Mouse (Mus musculus): ENCODE measurements around the gene Akap2. TPM values are rescaled to one million over a fixed set of nuclear protein-coding genes. Genes with fewer than 3 reads are reported as not detected.

Gene Akap2
- polyA plus RNA-seq, 1 experiment from 2014 or later: 19.6 TPM

GRCm38 (mm10) chr4:57703574-57704470 is 13.6 kb upstream of the Akap2 start:
- WGBS: 77% methylated on average over 11 of the region's 11 CpGs
- H3K4me1 ChIP-seq: no peaks in the 10 kb centered on the region
- no peak overlapping the region for H3K4me2 ChIP-seq (replicated peaks)
- no peaks in the 10 kb centered on the region for H3K36me3 ChIP-seq
- no peak overlapping the region for H3K27ac ChIP-seq (replicated peaks)
- no peak overlapping the region for H3K9ac ChIP-seq (replicated peaks)
- no peaks in the 10 kb centered on the region for H3K9me3 ChIP-seq
- ATAC-seq (ENCODE audit: low FRiP score, low read depth): no peak
- H3K4me3 ChIP-seq: no peak overlapping the region
- no peaks in the 10 kb centered on the region for H3K27me3 ChIP-seq

GRCm38 (mm10) chr4:57704575-57704974 is 12.9 kb upstream of the Akap2 start:
- Histone ChIP-seq H3K27me3 (no peaks in the 10 kb centered on the region), H3K36me3 (no peaks in the 10 kb centered on the region), H3K27ac (replicated peaks) (no peak overlapping the region), H3K4me2 (replicated peaks) (no peak overlapping the region), H3K4me1 (no peaks in the 10 kb centered on the region), H3K9ac (replicated peaks) (no peak overlapping the region), H3K9me3 (no peaks in the 10 kb centered on the region), H3K4me3 (no peak overlapping the region)
- no peak for ATAC-seq (ENCODE audit: low FRiP score, low read depth)
- 92% methylated on average over 7 of the region's 7 CpGs for WGBS

- no peak overlapping the region for H3K4me3 ChIP-seq
- no peak for ATAC-seq (ENCODE audit: low FRiP score, low read depth)
- no peak overlapping the region for H3K27ac ChIP-seq (replicated peaks)
- no peaks in the 10 kb centered on the region for H3K9me3 ChIP-seq
- H3K4me2 ChIP-seq (replicated peaks): no peak overlapping the region
- no peak overlapping the region for H3K9ac ChIP-seq (replicated peaks)
- H3K27me3 ChIP-seq: no peaks in the 10 kb centered on the region
- no peaks in the 10 kb centered on the region for H3K36me3 ChIP-seq
- H3K4me1 ChIP-seq: peaks cover 6% of the 10 kb centered on the region; the same call in 1 of the 2 replicates
Measured at GRCm38 (mm10) chr4:57715849-57716248, 1.6 kb upstream of the Akap2 start.

- no peak for ATAC-seq (ENCODE audit: low FRiP score, low read depth)
Measured at GRCm38 (mm10) chr4:57716735-57717134, 722 bp upstream of the Akap2 start.

GRCm38 (mm10) chr4:57719370-57719769 is 1.9 kb downstream of the Akap2 start:
- H3K9me3 ChIP-seq: no peaks in the 10 kb centered on the region
- no peak overlapping the region for H3K4me3 ChIP-seq
- peaks cover 8% of the 10 kb centered on the region; the same call in 1 of the 2 replicates for H3K4me1 ChIP-seq
- H3K4me2 ChIP-seq (replicated peaks): no peak overlapping the region
- H3K36me3 ChIP-seq: no peaks in the 10 kb centered on the region
- H3K9ac ChIP-seq (replicated peaks): no peak overlapping the region
- ATAC-seq (ENCODE audit: low FRiP score, low read depth): no peak
- no peak overlapping the region for H3K27ac ChIP-seq (replicated peaks)
- H3K27me3 ChIP-seq: peaks cover 5% of the 10 kb centered on the region; the same call in 1 of the 2 replicates
- 82% methylated on average over 1 of the region's 1 CpGs for WGBS

More at GRCm38 (mm10) chr4:57716735-57717134, 722 bp upstream of the Akap2 start:
- Histone ChIP-seq H3K9ac (replicated peaks) (no peak overlapping the region), H3K4me1 (peaks cover 8% of the 10 kb centered on the region; the same call in 1 of the 2 replicates), H3K4me3 (no peak overlapping the region), H3K27me3 (no peaks in the 10 kb centered on the region), H3K9me3 (no peaks in the 10 kb centered on the region), H3K4me2 (replicated peaks) (no peak overlapping the region), H3K36me3 (no peaks in the 10 kb centered on the region), H3K27ac (replicated peaks) (no peak overlapping the region)
- WGBS: 29% methylated on average over 4 of the region's 4 CpGs

GRCm38 (mm10) chr4:57720869-57721361 is 3.5 kb downstream of the Akap2 start:
- Histone ChIP-seq H3K9me3 (no peaks in the 10 kb centered on the region), H3K27me3 (peaks cover 6% of the 10 kb centered on the region; the same call in 1 of the 2 replicates), H3K4me1 (peaks cover 8% of the 10 kb centered on the region; the same call in 1 of the 2 replicates), H3K36me3 (no peaks in the 10 kb centered on the region), H3K4me3 (no peak overlapping the region), H3K27ac (replicated peaks) (no peak overlapping the region), H3K4me2 (replicated peaks) (no peak overlapping the region), H3K9ac (replicated peaks) (no peak overlapping the region)
- ATAC-seq (ENCODE audit: low FRiP score, low read depth): no peak
- 15% methylated on average over 7 of the region's 7 CpGs for WGBS

GRCm38 (mm10) chr4:57722296-57722695 is 4.8 kb downstream of the Akap2 start:
- Histone ChIP-seq H3K27ac (replicated peaks) (no peak overlapping the region), H3K9me3 (no peaks in the 10 kb centered on the region), H3K9ac (replicated peaks) (no peak overlapping the region), H3K4me2 (replicated peaks) (no peak overlapping the region), H3K4me1 (peaks cover 6% of the 10 kb centered on the region; the same call in 1 of the 2 replicates), H3K4me3 (no peak overlapping the region), H3K36me3 (no peaks in the 10 kb centered on the region), H3K27me3 (peaks cover 6% of the 10 kb centered on the region; the same call in 1 of the 2 replicates)
- WGBS: 94% methylated on average over 4 of the region's 4 CpGs
- ATAC-seq (ENCODE audit: low FRiP score, low read depth): no peak

- H3K4me3 ChIP-seq: no peak overlapping the region
- no peak overlapping the region for H3K4me2 ChIP-seq (replicated peaks)
- peaks cover 4% of the 10 kb centered on the region; the same call in 1 of the 2 replicates for H3K4me1 ChIP-seq
- H3K36me3 ChIP-seq: no peaks in the 10 kb centered on the region
- H3K27ac ChIP-seq (replicated peaks): no peak overlapping the region
- no peak overlapping the region for H3K9ac ChIP-seq (replicated peaks)
- H3K27me3 ChIP-seq: peaks cover 6% of the 10 kb centered on the region; the same call in 1 of the 2 replicates
- ATAC-seq (ENCODE audit: low FRiP score, low read depth): no peak
- 42% methylated on average over 2 of the region's 2 CpGs for WGBS
- H3K9me3 ChIP-seq: no peaks in the 10 kb centered on the region
Measured at GRCm38 (mm10) chr4:57723659-57724058, 6.2 kb downstream of the Akap2 start.

- H3K9me3 ChIP-seq: no peaks in the 10 kb centered on the region
- no peak overlapping the region for H3K27ac ChIP-seq (replicated peaks)
- no peak overlapping the region for H3K4me3 ChIP-seq
- H3K27me3 ChIP-seq: peaks cover 6% of the 10 kb centered on the region; the same call in 1 of the 2 replicates
- H3K4me2 ChIP-seq (replicated peaks): no peak overlapping the region
- 77% methylated on average over 1 of the region's 1 CpGs for WGBS
- peaks cover 4% of the 10 kb centered on the region; the same call in 1 of the 2 replicates for H3K4me1 ChIP-seq
- no peak overlapping the region for H3K9ac ChIP-seq (replicated peaks)
- ATAC-seq (ENCODE audit: low FRiP score, low read depth): no peak
- H3K36me3 ChIP-seq: no peaks in the 10 kb centered on the region
Measured at GRCm38 (mm10) chr4:57725569-57725968, 8.1 kb downstream of the Akap2 start.

GRCm38 (mm10) chr4:57728611-57729183 is 11.2 kb downstream of the Akap2 start:
- WGBS: 83% methylated on average over 4 of the region's 4 CpGs
- H3K4me2 ChIP-seq (replicated peaks): no peak overlapping the region
- ATAC-seq (ENCODE audit: low FRiP score, low read depth): no peak
- H3K27ac ChIP-seq (replicated peaks): no peak overlapping the region
- no peak overlapping the region for H3K9ac ChIP-seq (replicated peaks)
- H3K27me3 ChIP-seq: peaks cover 6% of the 10 kb centered on the region; the same call in 1 of the 2 replicates
- no peaks in the 10 kb centered on the region for H3K4me1 ChIP-seq
- no peaks in the 10 kb centered on the region for H3K9me3 ChIP-seq
- no peak overlapping the region for H3K4me3 ChIP-seq
- no peaks in the 10 kb centered on the region for H3K36me3 ChIP-seq

- Histone ChIP-seq H3K4me1 (no peaks in the 10 kb centered on the region), H3K4me3 (no peak overlapping the region), H3K9me3 (no peaks in the 10 kb centered on the region), H3K27me3 (no peaks in the 10 kb centered on the region), H3K4me2 (replicated peaks) (no peak overlapping the region), H3K36me3 (no peaks in the 10 kb centered on the region), H3K27ac (replicated peaks) (no peak overlapping the region), H3K9ac (replicated peaks) (no peak overlapping the region)
- no peak for ATAC-seq (ENCODE audit: low FRiP score, low read depth)
- WGBS: 94% methylated on average over 6 of the region's 6 CpGs
Measured at GRCm38 (mm10) chr4:57730047-57730446, 12.6 kb downstream of the Akap2 start.
